Mouse (Mus musculus) kidney, adult 2 months (tissue): Measurements from ENCODE around the gene Dnah17.

Experiments
- CTCF ChIP-seq: fragments of 200-500 bp; conservative IDR thresholded peaks from 2 replicates; pipeline ENCODE4 v1.5.1; 2011; ENCODE audit warnings: low read depth, mild to moderate bottlenecking, control low read depth, low read length, moderate library complexity, mixed read lengths; ENCODE audit not compliant: insufficient read depth, insufficient read length
- POLR2A ChIP-seq: fragments of 200-500 bp; IDR thresholded peaks from one replicate; pipeline ENCODE4 v1.6.1; 2011; ENCODE audit warnings: low read depth, low read length, control low read depth

- TF ChIP-seq CTCF: no peak
- no peak for TF ChIP-seq POLR2A
Observed at GRCm38 (mm10) chr11:117975211-117975967, 155.0 kb downstream of the Dnah17 start.
